Mouse (Mus musculus) megakaryocyte progenitor cell, adult 5-6 weeks (primary cell): ENCODE results near the gene Epor. TPM values are rescaled to one million over a fixed set of nuclear protein-coding genes. Genes with fewer than 3 reads are reported as not detected.

Experiments
- ATAC-seq: replicated peaks from 2 replicates; pipeline ENCODE4 v1.8.0; 2016; ENCODE audit warnings: mild to moderate bottlenecking, moderate TSS enrichment, inconsistent platforms; ENCODE audit not compliant: poor library complexity
- total RNA-seq, 2 experiments: library from RNA; stranded (forward) in 1 of 2; stranded (reverse) in 1 of 2; fragments of 157-497, 149-512 nt in 1 of 2; fragments of 200-1000 nt in 1 of 2; gene quantifications; 2 replicates each; pipeline versions ENCODE4 v1.2.3 to v1.2.4; 2015 to 2017

Epor gene
- total RNA-seq, 2 experiments from 2014 or later: 3.8 to 6.0 TPM

GRCm38 (mm10) chr9:21916851-21917492 lies 46.3 kb downstream of the Epor start:
- ATAC-seq: no peak

DNA sequence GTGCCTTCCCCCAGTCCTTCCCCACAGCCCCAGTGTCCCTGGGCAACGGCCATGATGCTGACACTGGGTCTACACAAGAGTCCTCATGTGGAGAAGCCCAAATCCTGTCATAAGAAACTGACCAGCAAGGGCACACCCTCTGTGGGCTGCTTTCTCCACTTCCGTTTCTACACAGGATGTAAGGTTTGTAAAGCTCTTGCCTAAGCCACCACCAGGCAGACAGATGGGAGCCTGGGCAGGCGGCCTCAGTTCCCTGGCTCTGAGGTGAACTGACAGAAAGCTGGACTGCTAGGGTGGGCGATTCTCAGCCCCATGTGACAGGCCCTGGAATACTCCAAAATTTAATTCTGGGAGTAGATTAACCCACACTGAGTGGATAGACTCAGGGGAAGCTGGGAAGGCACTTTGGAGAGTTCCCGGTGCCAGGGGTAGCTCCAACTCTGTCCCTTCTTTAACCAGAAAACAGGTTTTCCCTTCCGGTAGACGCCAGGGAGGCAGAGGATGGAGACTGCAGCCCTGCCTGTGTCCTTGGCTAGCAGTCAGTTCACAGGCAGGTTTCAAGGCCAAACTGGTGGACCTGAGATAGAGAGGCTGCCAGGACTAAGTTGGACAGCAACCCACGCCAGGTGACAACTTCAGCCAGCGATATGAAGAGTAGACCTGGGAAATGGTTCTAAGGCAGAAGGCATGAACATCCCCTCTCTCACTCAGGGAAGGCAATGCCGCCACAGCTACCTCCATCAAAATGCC lies 53.7 kb downstream of the Epor start:
- ATAC-seq: peak; percentile 94

Other genes starting within 250 kb of the Epor start
- 6.5 and 8.5 TPM in 2 replicates for gene Ldlr, start 240.0 kb downstream of the Epor start, total RNA-seq (2015)
- 14.0 and 14.4 TPM in 2 replicates for gene Ldlr, start 240.0 kb downstream of the Epor start, total RNA-seq (2017)
- 43.2 and 50.1 TPM in 2 replicates for gene Spc24, start 203.2 kb downstream of the Epor start, total RNA-seq (2015)
- 128 and 151 TPM in 2 replicates for gene Spc24, start 203.2 kb downstream of the Epor start, total RNA-seq (2017)
- 0.72 and 1.2 TPM in 2 replicates for gene Kank2, start 164.8 kb downstream of the Epor start, total RNA-seq (2015)
- gene Kank2, start 164.8 kb downstream of the Epor start, total RNA-seq (2017): 0.71 and 1.2 TPM in 2 replicates
- gene Angptl8, start 128.0 kb downstream of the Epor start, total RNA-seq (2015): 0.22 and 1.8 TPM in 2 replicates
- gene Angptl8, start 128.0 kb downstream of the Epor start, total RNA-seq (2017): 4.0 and 4.7 TPM in 2 replicates
- 0.64 and 1.6 TPM in 2 replicates for gene Dock6, start 110.9 kb downstream of the Epor start, total RNA-seq (2015)
- gene Dock6, start 110.9 kb downstream of the Epor start, total RNA-seq (2017): 0.67 and 2.3 TPM in 2 replicates
- 14.5 and 20.1 TPM in 2 replicates for gene Rab3d, start 45.3 kb downstream of the Epor start, total RNA-seq (2015)
- 37.3 and 50.6 TPM in 2 replicates for gene Rab3d, start 45.3 kb downstream of the Epor start, total RNA-seq (2017)
- 0.12 TPM in 1 of 2 replicates, not detected in the other for gene Ccdc159, start 36.0 kb downstream of the Epor start, total RNA-seq (2015)
- 0.08 and 0.41 TPM in 2 replicates for gene Ccdc159, start 36.0 kb downstream of the Epor start, total RNA-seq (2017)
- gene Tmem205, start 36.0 kb downstream of the Epor start, total RNA-seq (2015): 49.4 and 60.5 TPM in 2 replicates
- 19.7 and 22.1 TPM in 2 replicates for gene Tmem205, start 36.0 kb downstream of the Epor start, total RNA-seq (2017)
- 0.42 TPM in 2 replicates for gene Plppr2, start 26.5 kb downstream of the Epor start, total RNA-seq (2015)
- gene Plppr2, start 26.5 kb downstream of the Epor start, total RNA-seq (2017): 0.21 TPM in 1 of 2 replicates, not detected in the other
- 8.1 and 9.0 TPM in 2 replicates for gene Swsap1, start 7.8 kb downstream of the Epor start, total RNA-seq (2015)
- 4.1 and 5.8 TPM in 2 replicates for gene Swsap1, start 7.8 kb downstream of the Epor start, total RNA-seq (2017)
- gene Rgl3, start 25.9 kb upstream of the Epor start, total RNA-seq (2015): not detected in 2 replicates
- gene Rgl3, start 25.9 kb upstream of the Epor start, total RNA-seq (2017): not detected in 2 replicates
- gene Ccdc151, start 39.1 kb upstream of the Epor start, total RNA-seq (2015): not detected in 2 replicates
- not detected in 2 replicates for gene Ccdc151, start 39.1 kb upstream of the Epor start, total RNA-seq (2017)
- 50.3 and 51.2 TPM in 2 replicates for gene Prkcsh, start 39.3 kb upstream of the Epor start, total RNA-seq (2015)
- 136 and 146 TPM in 2 replicates for gene Prkcsh, start 39.3 kb upstream of the Epor start, total RNA-seq (2017)
- gene Elavl3, start 88.5 kb upstream of the Epor start, total RNA-seq (2015): not detected in 2 replicates
- not detected in 2 replicates for gene Elavl3, start 88.5 kb upstream of the Epor start, total RNA-seq (2017)
- gene Gm49318, start 107.8 kb upstream of the Epor start, total RNA-seq (2015): not detected in 2 replicates
- not detected in 2 replicates for gene Gm49318, start 107.8 kb upstream of the Epor start, total RNA-seq (2017)
- 4.9 and 7.1 TPM in 2 replicates for gene Zfp653, start 107.9 kb upstream of the Epor start, total RNA-seq (2015)
- gene Zfp653, start 107.9 kb upstream of the Epor start, total RNA-seq (2017): 8.0 and 11.9 TPM in 2 replicates
- gene Ecsit, start 121.9 kb upstream of the Epor start, total RNA-seq (2015): 10.1 and 12.0 TPM in 2 replicates
- 20.8 and 24.0 TPM in 2 replicates for gene Ecsit, start 121.9 kb upstream of the Epor start, total RNA-seq (2017)
- not detected in 2 replicates for gene Cnn1, start 135.7 kb upstream of the Epor start, total RNA-seq (2015)
- gene Cnn1, start 135.7 kb upstream of the Epor start, total RNA-seq (2017): not detected in 2 replicates
- gene Elof1, start 153.7 kb upstream of the Epor start, total RNA-seq (2015): 106 and 124 TPM in 2 replicates
- 43.6 and 49.6 TPM in 2 replicates for gene Elof1, start 153.7 kb upstream of the Epor start, total RNA-seq (2017)
- gene Acp5, start 172.2 kb upstream of the Epor start, total RNA-seq (2015): 3.3 and 4.1 TPM in 2 replicates
- gene Acp5, start 172.2 kb upstream of the Epor start, total RNA-seq (2017): 2.9 and 5.3 TPM in 2 replicates
- 21.8 and 25.4 TPM in 2 replicates for gene Pigyl, start 193.3 kb upstream of the Epor start, total RNA-seq (2015)
- 28.4 and 31.8 TPM in 2 replicates for gene Pigyl, start 193.3 kb upstream of the Epor start, total RNA-seq (2017)
- not detected in 2 replicates for gene Zfp872, start 224.6 kb upstream of the Epor start, total RNA-seq (2015)
- not detected in 2 replicates for gene Zfp872, start 224.6 kb upstream of the Epor start, total RNA-seq (2017)